Mouse (Mus musculus) liver, postnatal 0 days (tissue): ENCODE data around the gene Frmpd3.

ENCODE experiments used
- CTCF ChIP-seq: sonication (generic); IDR thresholded peaks from 2 replicates; pipeline ENCODE4 v1.5.1; 2016; ENCODE audit warnings: antibody characterized with exemption, low read depth
- EP300 ChIP-seq: IDR thresholded peaks from 2 replicates; pipeline ENCODE4 v1.6.1; 2016; ENCODE audit warnings: antibody characterized with exemption, low read depth, mild to moderate bottlenecking

DNA sequence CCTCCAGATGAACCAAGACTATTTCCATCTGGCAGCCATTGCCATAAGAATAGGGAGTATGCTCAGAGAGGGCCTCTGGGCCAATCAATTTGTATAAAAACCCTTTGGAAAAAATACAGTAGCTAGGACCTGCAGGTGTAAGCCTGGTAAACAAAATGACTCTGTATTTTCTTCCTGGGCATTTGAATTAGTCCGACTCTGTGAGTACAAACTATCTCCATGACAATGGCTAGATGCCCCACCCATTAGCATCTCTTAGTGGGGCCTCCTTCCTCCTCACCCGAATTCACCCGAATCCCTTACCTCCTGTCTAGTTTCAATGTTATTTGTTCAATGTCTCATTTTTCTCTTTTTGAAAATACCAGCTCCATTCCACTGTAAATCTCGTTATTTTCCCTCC, 24.1 kb upstream of the Frmpd3 start:
- TF ChIP-seq CTCF = no peak
- no peak for TF ChIP-seq EP300
